Comparison of ENCODE assay signal across 8 mouse cellular contexts in the genomic region with DNA sequence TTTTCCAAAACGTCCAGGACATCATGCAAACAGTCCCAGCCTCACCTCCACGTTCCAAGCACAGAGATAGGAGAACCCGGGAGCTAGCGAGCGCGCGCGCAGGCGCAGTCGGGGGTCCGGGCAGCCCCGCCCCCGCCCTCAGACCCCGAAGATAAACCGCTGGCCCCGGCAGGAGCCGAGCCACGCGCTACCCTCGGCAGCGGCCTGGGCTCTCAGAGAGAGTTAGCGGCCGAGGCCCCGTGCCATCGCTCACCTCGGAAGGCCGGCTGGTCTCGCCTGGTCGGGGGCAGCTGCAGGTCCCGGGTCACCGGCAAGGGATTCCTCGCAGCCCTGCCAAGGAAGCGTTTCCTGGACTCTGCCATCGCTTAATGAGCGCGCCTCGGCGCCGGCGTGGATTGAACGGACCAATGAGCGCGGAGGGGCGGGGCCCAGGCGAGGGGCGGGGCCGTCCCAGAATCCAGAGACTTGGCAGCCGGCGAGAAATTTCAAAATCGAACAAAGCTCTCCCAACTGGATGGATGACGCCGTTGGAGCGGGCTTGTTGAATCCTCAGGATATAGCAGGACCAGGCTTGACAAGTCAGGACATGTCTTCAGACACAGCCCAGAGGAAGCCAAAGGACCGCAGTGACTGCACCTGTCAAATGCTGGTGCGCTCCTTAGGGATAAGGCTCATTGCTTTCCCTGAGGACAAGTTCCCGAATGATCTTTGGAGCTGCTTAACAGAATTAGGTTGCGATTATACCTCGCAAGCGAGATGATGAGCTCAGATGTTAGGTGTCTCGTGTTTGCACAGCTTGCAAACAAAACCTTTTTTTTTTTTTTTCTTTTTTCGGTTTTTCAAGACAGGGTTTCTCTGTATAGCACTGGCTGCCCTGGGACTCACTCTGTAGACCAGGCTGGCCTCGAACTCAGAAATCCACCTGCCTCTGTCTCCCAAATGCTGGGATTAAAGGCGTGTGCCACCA. TPM values are rescaled to one million over a fixed set of nuclear protein-coding genes. Genes with fewer than 3 reads are reported as not detected.
DNase-seq lines count a peak whose midpoint lies in the region; ATAC-seq lines count a peak whose summit lies in the region.

Ckap2 (minus strand) TSS at position 389 of the 967 bp plus-strand sequence.

- no peaks in the 10 kb centered on the region for H3K36me3 ChIP-seq in hindbrain, embryonic 14.5 days (replicated peaks; ENCODE audit: control insufficient read depth, insufficient read depth)

- H3K4me1 ChIP-seq in hindbrain, embryonic 14.5 days (replicated peaks; ENCODE audit: control insufficient read depth, insufficient read depth, low read length), result peaks cover 8% of the 10 kb centered on the region

- peak within 1 kb of the TSS; percentile 73 for H3K27ac ChIP-seq in hindbrain, embryonic 14.5 days

- H3K4me3 ChIP-seq in hindbrain, embryonic 14.5 days (replicated peaks; ENCODE audit: low read length), result peak within 1 kb of the TSS; percentile 56

- peak; percentile 96 for DNase-seq in R1 (ENCODE audit: low read depth, low spot score)
- DNase-seq in cerebellum, postnatal 25 days, result peak; percentile 86 to 94
- peak; percentile 62 to 69 for DNase-seq in frontal cortex, postnatal 25 days (ENCODE audit: low spot score in 2 of 2)
- DNase-seq in hindbrain, embryonic 14.5 days (ENCODE audit: low spot score), result peak; percentile 91
- DNase-seq in layer of hippocampus, postnatal 36 days, result peak; percentile 78 to 81
- peak; percentile 95 for DNase-seq in lung, postnatal 36 days
- DNase-seq in retina, postnatal 1 day, result peak; percentile 97
- DNase-seq in urinary bladder, adult 18-20 months (ENCODE audit: low spot score in 2 of 2), result peak; percentile 81

- no peaks in the 10 kb centered on the region for H3K27me3 ChIP-seq in hindbrain, embryonic 14.5 days (ENCODE audit: control insufficient read depth, insufficient read depth, low read length)

- 3% methylated on average over 63 of the region's 63 CpGs for WGBS in hindbrain, embryonic 14.5 days

- peak within 1 kb of the TSS; percentile 60 for H3K9ac ChIP-seq in hindbrain, embryonic 14.5 days

- no peaks in the 10 kb centered on the region for H3K9me3 ChIP-seq in hindbrain, embryonic 14.5 days (ENCODE audit: control insufficient read depth, low read length)

- ATAC-seq in hindbrain, embryonic 14.5 days (ENCODE audit: low FRiP score), result peak; percentile 98

- H3K4me2 ChIP-seq in hindbrain, embryonic 14.5 days (replicated peaks), result peak within 1 kb of the TSS; percentile 61

RNA-seq across cellular contexts. Expression of gene Ckap2, which starts in this region (rescaled TPM):
- polyA plus RNA-seq in hindbrain, embryonic 14.5 days (2014; fragmentation: Nextera tagmentation; extraction: Ambion mirVana), result 14.2 and 14.9 TPM in 2 replicates
- 1 to 10 TPM in 1 of 2 experiments, under 1 TPM in 1; 0.71 to 1.7 TPM for total RNA-seq in layer of hippocampus, postnatal 36 days (2021)

Comparison
In these comparisons a context has a peak if more than half of its experiments do, and no peak if none do; other contexts are left out.
1. Peak in every context shown above with its lines: DNase-seq, ATAC-seq, H3K4me3 ChIP-seq and H3K27ac ChIP-seq.